Mouse (Mus musculus): ENCODE data around the gene Pard3. TPM values are rescaled to one million over a fixed set of nuclear protein-coding genes. Genes with fewer than 3 reads are reported as not detected.
A peak's percentile ranks its signal among the peaks of the same experiment; 100 is the strongest.
"Not testable (repeated sequence)": the region's sequence is repeated elsewhere in the genome, so short reads cannot be mapped to it uniquely, and the experiment has no call there.

Pard3 gene
- polyA plus RNA-seq, 1 experiment from 2014 or later: 54.3 TPM

DNA sequence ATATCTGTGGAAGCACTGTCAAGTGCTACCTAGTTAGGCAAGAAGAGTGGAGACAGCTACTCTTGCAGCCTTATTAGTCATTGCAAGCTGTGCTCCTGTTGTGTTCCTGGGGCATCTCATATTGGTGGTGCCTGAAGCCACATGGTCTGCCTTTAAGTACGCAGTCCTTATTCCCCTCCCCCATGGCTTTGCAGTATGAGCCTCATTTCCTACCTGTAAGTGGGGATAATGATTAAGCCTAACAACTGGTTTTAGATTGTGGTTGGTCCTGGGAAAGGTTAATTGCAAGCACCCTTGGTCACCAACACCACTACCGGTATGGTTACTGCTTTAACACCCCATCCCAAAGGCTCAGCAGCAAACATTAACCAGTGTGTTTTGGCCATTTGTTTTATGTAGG lies 104.8 kb downstream of the Pard3 start:
- no peak for ATAC-seq (ENCODE audit: insufficient number of reproducible peaks, insufficient read depth, low FRiP score, low TSS enrichment)
- Histone ChIP-seq H3K9me3 (no peaks in the 10 kb centered on the region), H3K4me3 (no peak overlapping the region), H3K4me1 (peaks cover 11% of the 10 kb centered on the region; the same call in 1 of the 2 replicates), H3K9ac (no peak overlapping the region), H3K4me2 (replicated peaks) (no peak overlapping the region), H3K27me3 (no peaks in the 10 kb centered on the region), H3K36me3 (no peaks in the 10 kb centered on the region), H3K27ac (no peak overlapping the region)
- WGBS: 78% methylated on average over 2 of the region's 2 CpGs

DNA sequence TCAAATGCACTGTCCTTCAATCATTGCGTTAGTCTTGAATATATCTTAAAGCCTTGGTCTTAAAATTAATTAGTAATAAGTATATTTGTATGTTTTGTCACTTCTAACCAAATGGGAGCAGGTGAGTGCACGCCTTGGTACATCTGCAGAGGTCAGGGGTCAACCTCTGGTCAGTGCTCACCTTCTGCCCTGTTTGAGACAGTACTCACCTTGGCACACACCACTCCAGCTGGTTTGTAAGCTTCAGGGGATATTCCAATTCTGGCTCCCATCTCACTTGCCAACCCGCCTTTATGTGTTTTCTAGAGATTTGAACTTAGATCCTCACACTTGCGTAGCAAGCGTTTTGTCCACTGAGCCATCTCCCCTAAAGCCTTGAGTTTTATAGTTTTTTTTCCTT lies 105.7 kb downstream of the Pard3 start:
- 96% methylated on average over 5 of the region's 5 CpGs for WGBS
- no peak overlapping the region for H3K4me2 ChIP-seq (replicated peaks)
- no peaks in the 10 kb centered on the region for H3K27me3 ChIP-seq
- ATAC-seq (ENCODE audit: insufficient number of reproducible peaks, insufficient read depth, low FRiP score, low TSS enrichment): no peak
- H3K9ac ChIP-seq: no peak overlapping the region
- H3K4me1 ChIP-seq: peaks cover 11% of the 10 kb centered on the region; the same call in 1 of the 2 replicates
- no peaks in the 10 kb centered on the region for H3K36me3 ChIP-seq
- H3K27ac ChIP-seq: no peak overlapping the region
- no peaks in the 10 kb centered on the region for H3K9me3 ChIP-seq
- no peak overlapping the region for H3K4me3 ChIP-seq

DNA sequence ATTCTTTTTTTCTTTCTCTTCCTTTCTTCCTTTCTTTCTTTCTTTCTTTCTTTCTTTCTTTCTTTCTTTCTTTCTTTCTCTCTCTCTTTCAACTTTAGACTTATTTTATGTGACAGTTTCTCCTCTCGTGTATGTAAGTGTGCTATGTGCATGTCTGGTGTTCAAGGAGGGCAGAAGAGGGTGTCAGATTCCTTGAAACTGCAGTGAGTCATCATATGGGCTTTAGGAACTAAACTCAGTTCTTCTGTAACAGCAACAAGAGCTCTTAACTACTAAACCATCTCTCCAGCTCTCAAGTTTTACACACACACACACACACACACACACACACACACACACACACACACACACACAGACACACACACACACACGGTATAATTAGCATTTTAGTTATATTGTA lies 106.7 kb downstream of the Pard3 start:
- not testable (repeated sequence) for H3K9ac ChIP-seq; H3K27ac ChIP-seq; H3K4me2 ChIP-seq (replicated peaks); H3K9me3 ChIP-seq; H3K27me3 ChIP-seq; H3K36me3 ChIP-seq; H3K4me3 ChIP-seq; ATAC-seq (ENCODE audit: insufficient number of reproducible peaks, insufficient read depth, low FRiP score, low TSS enrichment)
- H3K4me1 ChIP-seq: peaks cover 11% of the 10 kb centered on the region; the same call in 1 of the 2 replicates
- 69% methylated on average over 2 of the region's 2 CpGs for WGBS

DNA sequence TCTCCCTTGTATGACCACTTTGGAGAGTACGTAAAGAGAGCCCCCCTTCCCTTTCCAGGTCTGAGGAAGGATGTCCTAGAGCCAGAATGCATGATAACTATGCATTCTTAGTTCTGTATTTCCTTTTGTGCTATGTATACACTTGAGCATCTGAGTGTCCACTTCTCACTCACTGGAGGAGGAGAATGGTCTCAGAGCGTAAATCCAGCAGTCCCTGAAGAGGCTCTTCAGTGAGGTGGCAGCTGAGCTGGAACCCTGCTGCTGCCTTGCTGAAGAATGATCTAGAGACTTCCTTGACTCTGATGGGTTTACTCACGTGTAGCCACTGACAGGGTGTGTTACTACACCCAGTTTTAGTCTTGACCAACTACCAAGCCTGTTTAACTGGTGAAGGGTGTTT lies 107.2 kb downstream of the Pard3 start:
- no peak for ATAC-seq (ENCODE audit: insufficient number of reproducible peaks, insufficient read depth, low FRiP score, low TSS enrichment)
- Histone ChIP-seq H3K27me3 (no peaks in the 10 kb centered on the region), H3K9ac (no peak overlapping the region), H3K36me3 (no peaks in the 10 kb centered on the region), H3K27ac (0 out of 2 replicates have a peak overlapping the region, but pooled peaks have one; percentile 11), H3K9me3 (no peaks in the 10 kb centered on the region), H3K4me1 (peaks cover 11% of the 10 kb centered on the region; the same call in 1 of the 2 replicates), H3K4me2 (replicated peaks) (no peak overlapping the region), H3K4me3 (no peak overlapping the region)
- WGBS: 92% methylated on average over 3 of the region's 3 CpGs

DNA sequence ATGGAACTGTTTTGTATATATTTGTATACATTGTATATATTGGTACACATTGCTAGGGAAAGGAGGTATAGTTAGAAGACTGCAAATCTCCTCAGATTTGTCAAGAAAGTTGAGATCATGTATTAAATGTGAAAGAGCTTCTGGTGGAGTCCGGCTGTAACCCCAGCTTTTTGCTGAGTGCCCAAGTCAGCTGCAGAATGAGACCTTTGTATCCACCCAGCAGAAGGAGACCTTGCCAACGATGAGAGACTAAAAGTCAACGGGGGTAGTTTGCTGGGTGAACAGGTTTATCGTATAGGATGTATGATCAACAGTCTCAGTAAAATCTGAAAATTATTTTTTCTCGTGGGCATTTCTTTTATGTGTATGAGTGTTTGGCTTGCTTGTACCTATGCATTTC lies 109.8 kb downstream of the Pard3 start:
- 86% methylated on average over 5 of the region's 5 CpGs for WGBS
- ATAC-seq (ENCODE audit: insufficient number of reproducible peaks, insufficient read depth, low FRiP score, low TSS enrichment): no peak
- H3K36me3 ChIP-seq: no peaks in the 10 kb centered on the region

DNA sequence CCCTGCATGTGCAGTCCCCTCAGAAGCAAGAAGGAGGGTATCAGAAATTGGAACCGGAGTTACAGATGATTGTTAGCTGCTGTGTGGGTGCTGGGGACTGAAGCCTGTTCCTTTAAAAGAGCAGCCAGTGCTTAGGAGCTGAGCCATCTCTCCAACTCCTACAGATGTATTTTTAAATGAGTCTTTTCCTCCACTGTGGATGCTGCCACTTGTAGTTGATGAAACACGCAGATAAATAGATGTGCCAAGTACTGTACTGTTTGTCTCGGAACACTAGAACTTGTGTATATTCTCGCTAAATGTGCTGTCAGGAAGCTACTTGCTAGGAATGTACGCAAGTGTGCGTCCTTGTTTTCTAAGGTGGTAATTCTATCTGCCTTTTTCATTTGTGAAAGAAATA lies 110.7 kb downstream of the Pard3 start:
- 90% methylated on average over 6 of the region's 6 CpGs for WGBS
- Histone ChIP-seq H3K27ac (no peak overlapping the region), H3K36me3 (no peaks in the 10 kb centered on the region), H3K9me3 (no peaks in the 10 kb centered on the region), H3K4me3 (no peak overlapping the region), H3K27me3 (no peaks in the 10 kb centered on the region), H3K4me2 (replicated peaks) (no peak overlapping the region), H3K4me1 (peaks cover 11% of the 10 kb centered on the region; the same call in 1 of the 2 replicates), H3K9ac (no peak overlapping the region)
- ATAC-seq (ENCODE audit: insufficient number of reproducible peaks, insufficient read depth, low FRiP score, low TSS enrichment): no peak

More for the DNA sequence above, 109.8 kb downstream of the Pard3 start:
- no peaks in the 10 kb centered on the region for H3K27me3 ChIP-seq
- H3K4me1 ChIP-seq: peaks cover 11% of the 10 kb centered on the region; the same call in 1 of the 2 replicates
- no peak overlapping the region for H3K9ac ChIP-seq
- no peak overlapping the region for H3K4me2 ChIP-seq (replicated peaks)
- H3K4me3 ChIP-seq: no peak overlapping the region
- H3K27ac ChIP-seq: no peak overlapping the region
- H3K9me3 ChIP-seq: no peaks in the 10 kb centered on the region

DNA sequence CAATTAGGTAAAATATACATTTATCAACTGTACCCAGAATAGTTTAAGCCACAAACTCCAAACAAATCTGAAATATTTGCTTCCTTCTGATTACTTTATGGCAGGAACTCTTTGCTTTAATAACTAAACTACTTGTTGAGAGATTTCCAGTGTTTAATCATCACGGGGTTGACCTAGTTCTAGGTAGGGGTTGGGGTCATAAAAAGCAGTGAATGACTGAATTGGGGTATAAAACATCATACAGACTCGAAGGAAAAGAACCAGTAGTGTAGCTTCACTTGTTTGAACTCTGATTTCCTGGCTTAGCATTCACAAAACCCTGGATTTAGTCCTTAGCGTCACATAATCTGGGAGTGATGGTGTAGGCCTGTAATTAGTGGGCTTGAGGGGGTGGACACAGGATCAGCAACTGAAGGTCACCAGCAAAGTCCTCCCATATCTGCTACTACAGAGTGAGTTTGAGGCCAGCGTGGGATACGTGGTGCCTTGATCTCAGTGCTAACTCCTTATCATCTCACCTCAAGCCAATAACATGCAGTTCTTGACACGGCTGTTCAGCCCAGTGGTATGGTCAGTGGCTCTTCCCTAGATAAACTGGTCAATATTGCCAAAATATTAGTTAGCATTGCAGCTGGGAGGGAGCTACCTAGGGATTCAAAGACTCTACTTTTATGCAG lies 111.6 kb downstream of the Pard3 start:
- H3K4me2 ChIP-seq (replicated peaks): no peak overlapping the region
- H3K36me3 ChIP-seq: no peaks in the 10 kb centered on the region
- no peak for ATAC-seq (ENCODE audit: insufficient number of reproducible peaks, insufficient read depth, low FRiP score, low TSS enrichment)
- H3K9me3 ChIP-seq: no peaks in the 10 kb centered on the region
- peaks cover 11% of the 10 kb centered on the region; the same call in 1 of the 2 replicates for H3K4me1 ChIP-seq
- H3K9ac ChIP-seq: no peak overlapping the region
- H3K27me3 ChIP-seq: no peaks in the 10 kb centered on the region
- 83% methylated on average over 6 of the region's 6 CpGs for WGBS
- H3K27ac ChIP-seq: no peak overlapping the region
- no peak overlapping the region for H3K4me3 ChIP-seq

DNA sequence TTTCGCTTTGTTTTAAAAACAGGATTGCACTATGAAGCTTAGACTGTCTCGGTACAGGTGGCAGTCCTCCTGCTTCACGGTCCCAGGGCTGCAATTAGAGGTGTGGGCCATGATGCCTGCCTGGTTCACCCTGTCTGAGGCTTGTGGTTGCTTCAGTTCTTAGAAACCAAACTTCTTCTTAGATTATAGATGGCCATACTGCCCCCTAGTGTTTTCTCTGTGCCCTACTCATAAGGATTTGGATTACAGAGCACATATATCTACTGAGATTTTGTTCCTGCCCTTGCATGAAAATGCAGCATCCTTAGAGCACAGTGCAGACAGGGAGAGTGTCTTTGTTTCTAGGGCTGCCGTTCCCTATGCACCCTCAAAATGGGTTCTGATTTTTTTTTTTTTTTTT lies 114.9 kb downstream of the Pard3 start:
- WGBS: 50% methylated on average over 4 of the region's 4 CpGs
- Histone ChIP-seq H3K36me3 (no peaks in the 10 kb centered on the region), H3K9me3 (no peaks in the 10 kb centered on the region), H3K27ac (no peak overlapping the region), H3K27me3 (no peaks in the 10 kb centered on the region), H3K9ac (no peak overlapping the region), H3K4me3 (no peak overlapping the region), H3K4me2 (replicated peaks) (no peak overlapping the region), H3K4me1 (peaks cover 12% of the 10 kb centered on the region)
- ATAC-seq (ENCODE audit: insufficient number of reproducible peaks, insufficient read depth, low FRiP score, low TSS enrichment): no peak

DNA sequence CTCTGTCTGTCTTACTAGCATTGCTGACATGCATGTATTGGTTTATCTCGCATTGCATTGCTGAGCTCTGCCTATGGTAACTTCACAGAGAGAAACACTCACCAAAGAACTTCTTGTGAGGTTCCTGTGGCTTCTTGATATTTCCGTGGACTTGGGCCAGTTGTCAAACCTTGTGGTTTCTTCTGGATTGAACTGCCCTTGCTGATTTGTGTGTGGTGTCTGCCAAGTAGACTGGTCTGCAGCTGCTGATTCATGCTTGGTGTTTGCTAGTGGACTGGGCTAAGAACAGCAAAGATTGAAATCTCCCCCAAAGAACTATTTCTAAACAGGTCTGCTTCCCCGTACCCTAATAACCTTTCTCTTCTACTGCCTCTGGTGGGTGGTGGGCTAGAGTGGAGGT lies 117.6 kb downstream of the Pard3 start:
- ATAC-seq (ENCODE audit: insufficient number of reproducible peaks, insufficient read depth, low FRiP score, low TSS enrichment): no peak
- Histone ChIP-seq H3K4me3 (no peak overlapping the region), H3K9ac (no peak overlapping the region), H3K9me3 (no peaks in the 10 kb centered on the region), H3K4me1 (peaks cover 37% of the 10 kb centered on the region), H3K27me3 (no peaks in the 10 kb centered on the region), H3K4me2 (replicated peaks) (no peak overlapping the region), H3K36me3 (no peaks in the 10 kb centered on the region), H3K27ac (no peak overlapping the region)
- 90% methylated on average over 3 of the region's 3 CpGs for WGBS

DNA sequence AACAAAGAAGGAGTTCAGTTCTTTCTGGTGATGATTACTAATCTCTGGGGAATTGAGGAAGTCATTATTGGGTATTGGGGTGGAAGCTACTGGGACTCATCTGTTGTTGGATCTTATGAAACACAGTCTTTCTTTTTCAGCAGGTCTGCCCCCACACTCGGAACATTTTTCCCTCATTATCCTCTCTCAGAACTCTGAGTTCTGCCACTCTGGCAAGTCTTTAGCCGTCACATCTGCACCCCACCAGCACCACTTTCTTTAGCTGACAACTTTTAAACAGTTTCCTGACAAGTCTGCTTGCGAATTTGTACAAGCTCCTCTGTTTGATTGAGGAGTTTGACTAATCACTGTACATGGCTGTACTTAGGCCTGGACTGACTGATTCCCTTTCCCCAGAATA lies 118.4 kb downstream of the Pard3 start:
- 51% methylated on average over 3 of the region's 3 CpGs for WGBS
- Histone ChIP-seq H3K4me3 (no peak overlapping the region), H3K4me1 (peaks cover 42% of the 10 kb centered on the region), H3K9ac (no peak overlapping the region), H3K27ac (no peak overlapping the region), H3K27me3 (no peaks in the 10 kb centered on the region), H3K9me3 (no peaks in the 10 kb centered on the region), H3K36me3 (no peaks in the 10 kb centered on the region), H3K4me2 (replicated peaks) (no peak overlapping the region)
- no peak for ATAC-seq (ENCODE audit: insufficient number of reproducible peaks, insufficient read depth, low FRiP score, low TSS enrichment)

DNA sequence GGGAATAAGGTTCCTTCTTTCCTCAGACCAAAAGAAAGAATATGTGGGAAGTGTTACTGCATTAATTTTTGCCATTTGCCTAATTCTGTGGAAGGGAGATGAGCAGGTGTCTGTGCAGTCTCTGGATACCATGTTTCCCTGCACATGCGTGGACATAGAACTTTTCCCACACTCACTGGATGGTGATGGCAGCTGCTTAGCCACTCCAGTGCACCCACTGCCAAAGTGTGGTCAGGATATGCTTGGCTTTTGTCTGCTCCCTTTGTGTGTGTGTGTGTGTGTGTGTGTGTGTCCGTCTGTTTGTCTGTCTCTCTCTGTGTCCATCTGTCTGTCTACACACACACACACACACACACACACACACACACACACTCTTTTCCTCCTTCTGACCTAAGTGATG lies 119.8 kb downstream of the Pard3 start:
- peaks cover 44% of the 10 kb centered on the region for H3K4me1 ChIP-seq
- H3K27ac ChIP-seq: peak overlapping the region; percentile 54; the same call in 1 of the 2 replicates
- H3K9ac ChIP-seq: peak overlapping the region; percentile 29
- H3K9me3 ChIP-seq: no peaks in the 10 kb centered on the region
- no peak for ATAC-seq (ENCODE audit: insufficient number of reproducible peaks, insufficient read depth, low FRiP score, low TSS enrichment)
- WGBS: 67% methylated on average over 2 of the region's 2 CpGs
- no peaks in the 10 kb centered on the region for H3K36me3 ChIP-seq
- H3K4me2 ChIP-seq (replicated peaks): no peak overlapping the region
- no peak overlapping the region for H3K4me3 ChIP-seq
- no peaks in the 10 kb centered on the region for H3K27me3 ChIP-seq

DNA sequence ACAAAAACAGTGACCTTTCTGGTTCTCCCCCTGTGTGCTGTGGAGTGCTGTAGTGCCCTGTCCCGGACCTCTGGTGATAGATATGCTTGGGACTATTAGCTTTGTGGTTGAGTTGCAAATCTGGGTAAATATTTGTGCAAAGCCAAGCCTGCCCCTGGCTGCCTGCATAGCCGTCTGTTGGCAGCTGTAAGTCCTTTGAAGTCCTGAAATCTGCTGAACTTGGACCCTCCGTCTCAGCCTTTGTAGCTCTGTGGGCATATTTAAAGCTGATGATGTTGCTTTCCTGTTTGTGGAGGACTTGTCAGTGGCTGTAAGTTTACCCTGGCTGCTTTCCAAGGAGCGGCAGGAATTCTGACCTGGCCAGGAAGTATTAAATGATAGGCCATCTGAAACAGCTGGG lies 120.3 kb downstream of the Pard3 start:
- H3K27me3 ChIP-seq: no peaks in the 10 kb centered on the region
- peaks cover 44% of the 10 kb centered on the region for H3K4me1 ChIP-seq
- no peak overlapping the region for H3K4me3 ChIP-seq
- 18% methylated on average over 4 of the region's 4 CpGs for WGBS
- peak overlapping the region; percentile 29 for H3K9ac ChIP-seq
- H3K4me2 ChIP-seq (replicated peaks): no peak overlapping the region
- H3K27ac ChIP-seq: peak overlapping the region; percentile 54
- H3K9me3 ChIP-seq: no peaks in the 10 kb centered on the region
- no peaks in the 10 kb centered on the region for H3K36me3 ChIP-seq
- no peak for ATAC-seq (ENCODE audit: insufficient number of reproducible peaks, insufficient read depth, low FRiP score, low TSS enrichment)

All from embryonic facial prominence, embryonic 12.5 days (tissue).